Mouse (Mus musculus) limb, embryonic 13.5 days (tissue): ENCODE measurements at regions not wholly inside any gene's neighbourhood (a gene's known extent, or its start where the extent isn't known, plus 50 kb on each side); places are given as distances from the start of the nearest gene placed in this dataset.
"Not testable (repeated sequence)": the region's sequence is repeated elsewhere in the genome, so short reads cannot be mapped to it uniquely, and the experiment has no call there.

Experiments
- ATAC-seq: fragments of 200-750 bp; cut with Nextera tagmentation; 2 replicates; pipeline ENCODE4 v1.8.0; 2017; ENCODE audit warnings: low read depth, moderate number of reproducible peaks, moderate TSS enrichment; ENCODE audit not compliant: low FRiP score
- H3K27ac ChIP-seq: fragments of 300-500 bp; sonication (generic); 2 replicates; pipeline ENCODE4 v1.5.1; 2015; ENCODE audit warnings: inconsistent platforms, mild to moderate bottlenecking, moderate library complexity
- H3K27me3 ChIP-seq: fragments of 300-500 bp; sonication (generic); 2 replicates; pipeline ENCODE4 v1.6.1; 2015; ENCODE audit warnings: mild to moderate bottlenecking, inconsistent platforms
- H3K36me3 ChIP-seq: fragments of 300-500 bp; sonication (generic); 2 replicates; pipeline ENCODE4 v1.6.1; 2015; ENCODE audit warnings: inconsistent platforms, mild to moderate bottlenecking, moderate library complexity
- H3K4me1 ChIP-seq: fragments of 300-500 bp; sonication (generic); 2 replicates; pipeline ENCODE4 v1.6.1; 2015; ENCODE audit warnings: inconsistent platforms
- H3K4me2 ChIP-seq: fragments of 300-500 bp; sonication (generic); replicated peaks from 2 replicates; pipeline ENCODE4 v1.6.1; 2015; ENCODE audit warnings: inconsistent platforms, mild to moderate bottlenecking, moderate library complexity
- H3K4me3 ChIP-seq: fragments of 300-500 bp; sonication (generic); 2 replicates; pipeline ENCODE4 v1.5.1; 2015; ENCODE audit warnings: moderate library complexity, mild to moderate bottlenecking, inconsistent platforms
- H3K9ac ChIP-seq: fragments of 300-500 bp; sonication (generic); 2 replicates; pipeline ENCODE4 v1.6.1; 2015; ENCODE audit warnings: mild to moderate bottlenecking, inconsistent platforms
- H3K9me3 ChIP-seq: fragments of 300-500 bp; sonication (generic); 2 replicates; pipeline ENCODE4 v1.6.1; 2016; ENCODE audit warnings: inconsistent platforms
- WGBS: fragments of 180-500 bp; shearing (Covaris S2); methylation state at CpG from one replicate; pipeline ENCODE4 v1.1.7; 2015; 5-methylcytosine and 5-hydroxymethylcytosine counted together

- H3K27me3 ChIP-seq, result no peaks in the 10 kb centered on the region
- no peak overlapping the region for H3K4me2 ChIP-seq
- H3K27ac ChIP-seq, result no peak overlapping the region
- 96% methylated on average over 4 of the region's 4 CpGs for WGBS
- H3K9me3 ChIP-seq, result no peaks in the 10 kb centered on the region
- no peaks in the 10 kb centered on the region for H3K4me1 ChIP-seq
- H3K4me3 ChIP-seq, result no peak overlapping the region
- ATAC-seq, result no peak
- no peaks in the 10 kb centered on the region for H3K36me3 ChIP-seq
- H3K9ac ChIP-seq, result no peak overlapping the region
Measured at GRCm38 (mm10) chr3:41504867-41505266, 50.7 kb upstream of the Jade1 start.

- H3K4me1 ChIP-seq, result no peaks in the 10 kb centered on the region
- H3K27me3 ChIP-seq, result no peaks in the 10 kb centered on the region; the same call in 1 of the 2 replicates
- WGBS, result 81% methylated on average over 3 of the region's 3 CpGs
- no peak overlapping the region for H3K4me2 ChIP-seq
- no peak overlapping the region for H3K4me3 ChIP-seq
- no peak overlapping the region for H3K9ac ChIP-seq
- no peak for ATAC-seq
- no peaks in the 10 kb centered on the region for H3K9me3 ChIP-seq
- no peak overlapping the region for H3K27ac ChIP-seq
- no peaks in the 10 kb centered on the region for H3K36me3 ChIP-seq
Measured at GRCm38 (mm10) chr3:41502161-41502560, 53.4 kb upstream of the Jade1 start.

GRCm38 (mm10) chr3:41501639-41502038 is 53.9 kb upstream of the Jade1 start:
- H3K27ac ChIP-seq, H3K9me3 ChIP-seq, H3K4me1 ChIP-seq, H3K4me3 ChIP-seq, ATAC-seq, H3K36me3 ChIP-seq, H3K4me2 ChIP-seq, H3K27me3 ChIP-seq, H3K9ac ChIP-seq: not testable (repeated sequence)
- 58% methylated on average over 6 of the region's 6 CpGs for WGBS

DNA sequence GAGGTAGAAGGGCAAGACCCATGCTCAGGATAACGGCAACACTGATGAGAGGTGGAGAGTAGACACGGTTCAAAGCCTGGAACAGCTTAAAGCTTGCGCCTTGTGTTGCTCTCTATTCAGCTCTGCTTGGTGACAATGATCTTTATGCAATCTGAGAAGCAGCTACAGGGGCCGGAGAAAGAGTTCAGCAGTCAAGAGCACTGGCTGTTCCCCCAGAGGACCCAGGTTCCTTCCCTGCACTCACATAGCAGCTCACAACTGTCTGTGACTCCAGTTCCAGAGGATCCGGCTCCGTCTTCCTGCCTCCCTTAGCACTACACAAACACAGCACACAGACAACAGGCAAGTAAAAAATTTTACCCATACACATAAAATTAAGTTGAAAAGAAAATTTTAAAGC is 54.4 kb upstream of the Jade1 start:
- ATAC-seq, result no peak
- Histone ChIP-seq H3K4me1 (no peaks in the 10 kb centered on the region), H3K9ac (no peak overlapping the region), H3K4me2 (no peak overlapping the region), H3K27ac (no peak overlapping the region), H3K4me3 (no peak overlapping the region), H3K27me3 (no peaks in the 10 kb centered on the region; the same call in 1 of the 2 replicates), H3K36me3 (no peaks in the 10 kb centered on the region), H3K9me3 (no peaks in the 10 kb centered on the region)
- 76% methylated on average over 6 of the region's 6 CpGs for WGBS

DNA sequence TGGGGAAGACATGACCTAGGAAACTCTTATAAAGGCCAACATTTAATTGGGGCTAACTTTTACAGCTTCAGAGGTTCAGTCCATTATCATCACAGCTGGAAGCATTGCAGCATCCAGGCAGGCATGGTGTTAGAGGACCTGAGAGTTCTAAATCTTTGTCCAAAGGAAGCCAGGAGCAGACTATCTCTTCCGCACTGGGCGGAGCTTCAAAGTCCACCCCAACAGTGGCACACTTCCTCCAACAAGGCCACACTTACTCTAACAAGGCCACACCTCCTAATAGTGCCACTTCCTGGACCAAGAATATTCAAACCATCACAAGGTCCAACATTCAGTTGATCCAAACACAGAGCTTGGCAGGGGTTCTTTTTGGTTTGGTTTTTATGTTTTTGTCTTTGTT is 55.9 kb upstream of the Jade1 start:
- Histone ChIP-seq H3K9ac (no peak overlapping the region), H3K9me3 (no peaks in the 10 kb centered on the region), H3K4me3 (no peak overlapping the region), H3K4me1 (no peaks in the 10 kb centered on the region), H3K27me3 (no peaks in the 10 kb centered on the region; the same call in 1 of the 2 replicates), H3K4me2 (no peak overlapping the region), H3K27ac (no peak overlapping the region), H3K36me3 (no peaks in the 10 kb centered on the region)
- WGBS, result 88% methylated on average over 2 of the region's 2 CpGs
- ATAC-seq, result no peak

- no peaks in the 10 kb centered on the region for H3K36me3 ChIP-seq
- H3K4me2 ChIP-seq, result no peak overlapping the region
- no peak overlapping the region for H3K27ac ChIP-seq
- no peak for ATAC-seq
- no peaks in the 10 kb centered on the region for H3K9me3 ChIP-seq
- no peak overlapping the region for H3K4me3 ChIP-seq
- no peaks in the 10 kb centered on the region; the same call in 1 of the 2 replicates for H3K27me3 ChIP-seq
- no peak overlapping the region for H3K9ac ChIP-seq
- H3K4me1 ChIP-seq, result no peaks in the 10 kb centered on the region
- WGBS, result 79% methylated on average over 7 of the region's 7 CpGs
Measured at GRCm38 (mm10) chr3:41498791-41499190, 56.7 kb upstream of the Jade1 start.

GRCm38 (mm10) chr3:41497771-41498170 is 57.8 kb upstream of the Jade1 start:
- Histone ChIP-seq H3K4me2 (no peak overlapping the region), H3K9me3 (no peaks in the 10 kb centered on the region), H3K4me1 (no peaks in the 10 kb centered on the region), H3K27me3 (no peaks in the 10 kb centered on the region; the same call in 1 of the 2 replicates), H3K27ac (no peak overlapping the region), H3K9ac (no peak overlapping the region), H3K4me3 (no peak overlapping the region), H3K36me3 (no peaks in the 10 kb centered on the region)
- 74% methylated on average over 7 of the region's 8 CpGs for WGBS
- ATAC-seq, result no peak

GRCm38 (mm10) chr3:41496931-41497710 is 58.4 kb upstream of the Jade1 start:
- ATAC-seq, result no peak
- H3K36me3 ChIP-seq, result no peaks in the 10 kb centered on the region
- H3K27me3 ChIP-seq, result no peaks in the 10 kb centered on the region; the same call in 1 of the 2 replicates
- H3K9me3 ChIP-seq, result no peaks in the 10 kb centered on the region
- no peak overlapping the region for H3K27ac ChIP-seq
- H3K4me2 ChIP-seq, result 0 out of 2 replicates have a peak overlapping the region, but pooled peaks have one; percentile 21
- no peak overlapping the region for H3K4me3 ChIP-seq
- WGBS, result 62% methylated on average over 11 of the region's 13 CpGs
- no peak overlapping the region for H3K9ac ChIP-seq
- no peaks in the 10 kb centered on the region for H3K4me1 ChIP-seq

DNA sequence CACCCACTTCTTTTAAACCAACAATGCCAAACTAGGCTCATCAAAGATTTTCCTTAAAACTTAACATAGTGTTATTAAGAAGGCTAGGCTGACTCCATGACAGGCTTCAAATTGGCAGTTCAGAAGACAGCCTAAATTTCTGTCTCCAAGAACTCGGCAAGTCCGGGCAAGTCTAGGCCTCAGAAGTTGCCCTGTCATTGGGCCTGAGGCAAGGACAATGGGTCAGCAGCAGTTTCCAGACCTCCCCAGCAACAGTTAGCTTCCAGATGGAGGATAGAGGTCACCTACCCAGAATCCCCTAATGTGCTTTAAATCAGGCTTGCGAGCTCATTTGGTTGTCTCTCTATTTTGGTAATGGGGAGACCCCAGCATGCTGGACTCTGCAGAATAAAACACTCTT is 59.6 kb upstream of the Jade1 start:
- H3K36me3 ChIP-seq, result no peaks in the 10 kb centered on the region
- no peak for ATAC-seq
- H3K4me1 ChIP-seq, result no peaks in the 10 kb centered on the region
- H3K4me2 ChIP-seq, result no peak overlapping the region
- no peak overlapping the region for H3K4me3 ChIP-seq
- no peak overlapping the region for H3K27ac ChIP-seq
- no peaks in the 10 kb centered on the region; the same call in 1 of the 2 replicates for H3K27me3 ChIP-seq
- no peaks in the 10 kb centered on the region for H3K9me3 ChIP-seq
- 72% methylated on average over 3 of the region's 3 CpGs for WGBS
- no peak overlapping the region for H3K9ac ChIP-seq

DNA sequence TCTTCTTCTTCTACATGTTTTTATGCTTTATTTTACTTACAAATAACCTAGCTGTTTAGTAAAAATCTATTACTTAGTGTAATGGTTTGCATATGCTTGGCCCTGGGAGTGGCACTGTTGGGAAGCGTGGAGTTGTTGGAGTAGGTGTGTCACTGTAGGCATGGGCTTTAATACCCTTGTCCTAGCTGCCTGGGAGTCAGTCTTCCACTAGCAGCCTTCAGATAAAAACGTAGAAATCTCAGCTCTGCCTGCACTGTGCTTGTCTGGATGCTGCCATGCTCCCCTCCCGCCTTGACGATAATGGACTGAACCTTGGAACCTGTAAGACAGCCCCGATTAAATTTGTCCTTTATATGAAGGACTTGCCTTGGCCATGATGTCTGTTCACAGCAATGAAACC is 60.4 kb upstream of the Jade1 start:
- Histone ChIP-seq H3K36me3 (no peaks in the 10 kb centered on the region), H3K4me1 (peaks cover 7% of the 10 kb centered on the region; the same call in 1 of the 2 replicates), H3K27me3 (no peaks in the 10 kb centered on the region; the same call in 1 of the 2 replicates), H3K9ac (no peak overlapping the region), H3K4me3 (no peak overlapping the region), H3K27ac (no peak overlapping the region), H3K4me2 (no peak overlapping the region), H3K9me3 (no peaks in the 10 kb centered on the region)
- 75% methylated on average over 5 of the region's 5 CpGs for WGBS
- no peak for ATAC-seq

DNA sequence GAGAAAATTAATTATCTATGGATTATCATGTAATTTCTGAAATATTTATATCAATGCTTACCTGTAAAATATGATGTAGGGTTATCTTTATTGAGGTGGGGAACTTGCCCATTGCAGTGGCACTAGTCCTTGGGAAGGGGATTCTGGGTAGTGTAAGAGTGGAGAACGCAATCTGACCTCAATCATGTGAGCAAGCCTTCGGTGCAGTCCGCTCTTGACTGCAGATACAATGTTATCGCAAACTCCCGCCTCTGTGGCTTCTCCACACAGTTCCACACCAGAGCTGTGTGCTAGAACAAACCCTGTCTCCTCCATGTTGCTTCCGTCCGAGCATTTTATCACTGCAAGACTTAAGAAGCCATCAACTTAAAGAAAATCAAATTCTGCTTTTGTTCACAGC is 62.1 kb upstream of the Jade1 start:
- Histone ChIP-seq H3K9ac (no peak overlapping the region), H3K4me2 (no peak overlapping the region), H3K4me1 (peaks cover 20% of the 10 kb centered on the region), H3K4me3 (no peak overlapping the region), H3K27me3 (no peaks in the 10 kb centered on the region; the same call in 1 of the 2 replicates), H3K9me3 (no peaks in the 10 kb centered on the region), H3K27ac (no peak overlapping the region), H3K36me3 (no peaks in the 10 kb centered on the region)
- ATAC-seq, result no peak
- WGBS, result 95% methylated on average over 7 of the region's 7 CpGs

GRCm38 (mm10) chr3:41492727-41493392 is 62.7 kb upstream of the Jade1 start:
- ATAC-seq, result no peak
- Histone ChIP-seq H3K9me3 (no peaks in the 10 kb centered on the region), H3K36me3 (no peaks in the 10 kb centered on the region), H3K4me1 (peaks cover 20% of the 10 kb centered on the region), H3K27ac (no peak overlapping the region), H3K9ac (no peak overlapping the region), H3K27me3 (no peaks in the 10 kb centered on the region), H3K4me3 (no peak overlapping the region), H3K4me2 (no peak overlapping the region)
- 89% methylated on average over 13 of the region's 13 CpGs for WGBS
